Mouse (Mus musculus) hindbrain, embryonic 14.5 days (tissue): ENCODE data around the gene Rnf128. TPM values are rescaled to one million over a fixed set of nuclear protein-coding genes. Genes with fewer than 3 reads are reported as not detected.

Experiments used
- ATAC-seq: fragments of 200-750 bp; cut with Nextera tagmentation; 2 replicates; pipeline ENCODE4 v1.8.0; 2017; ENCODE audit warnings: moderate number of reproducible peaks, mild to moderate bottlenecking, moderate TSS enrichment, moderate library complexity; ENCODE audit not compliant: low FRiP score
- DNase-seq: peaks from one replicate; pipeline ENCODE4 v3.0.0-alpha.2; 2015; ENCODE audit warnings: low spot score
- H3K27ac ChIP-seq: fragments of 300-500 bp; sonication (generic); 2 replicates; pipeline ENCODE4 v1.5.1; 2014; ENCODE audit warnings: mild to moderate bottlenecking, moderate library complexity
- H3K27me3 ChIP-seq: fragments of 300-500 bp; sonication (generic); 2 replicates; pipeline ENCODE4 v1.6.1; 2014; ENCODE audit warnings: mild to moderate bottlenecking, low read length, mixed read lengths; ENCODE audit not compliant: control insufficient read depth, insufficient read depth
- H3K36me3 ChIP-seq: fragments of 300-500 bp; sonication (generic); replicated peaks from 2 replicates; pipeline ENCODE4 v1.6.1; 2014; ENCODE audit not compliant: control insufficient read depth, insufficient read depth
- H3K4me1 ChIP-seq: fragments of 300-500 bp; sonication (generic); replicated peaks from 2 replicates; pipeline ENCODE4 v1.6.1; 2014; ENCODE audit warnings: antibody characterized with exemption, low read length, mixed read lengths; ENCODE audit not compliant: control insufficient read depth, insufficient read depth
- H3K4me2 ChIP-seq: fragments of 300-500 bp; sonication (generic); replicated peaks from 2 replicates; pipeline ENCODE4 v1.6.1; 2014; ENCODE audit warnings: mild to moderate bottlenecking, moderate library complexity
- H3K4me3 ChIP-seq: fragments of 300-500 bp; sonication (generic); replicated peaks from 2 replicates; pipeline ENCODE4 v1.5.1; 2014; ENCODE audit warnings: mild to moderate bottlenecking, low read length
- H3K9ac ChIP-seq: fragments of 300-500 bp; sonication (generic); 2 replicates; pipeline ENCODE4 v1.6.1; 2014
- H3K9me3 ChIP-seq: fragments of 300-500 bp; sonication (generic); 2 replicates; pipeline ENCODE4 v1.6.1; 2016; ENCODE audit warnings: low read length; ENCODE audit not compliant: control insufficient read depth
- WGBS: fragments of 180-500 bp; shearing (Covaris S2); extraction: QIAGEN DNeasy Blood & Tissue Kit; methylation state at CpG from one replicate; pipeline ENCODE4 v1.1.7; 2014; 5-methylcytosine and 5-hydroxymethylcytosine counted together
- polyA plus RNA-seq: library from polyadenylated mRNA; unstranded; fragments of >200 nt; fragmentation: Nextera tagmentation; extraction: Ambion mirVana; gene quantifications from 2 replicates; pipeline ENCODE4 v1.2.1, GENCODE M21; 2014

Gene Rnf128
- polyA plus RNA-seq, 1 experiment from 2014 or later: 5.3 TPM

DNA sequence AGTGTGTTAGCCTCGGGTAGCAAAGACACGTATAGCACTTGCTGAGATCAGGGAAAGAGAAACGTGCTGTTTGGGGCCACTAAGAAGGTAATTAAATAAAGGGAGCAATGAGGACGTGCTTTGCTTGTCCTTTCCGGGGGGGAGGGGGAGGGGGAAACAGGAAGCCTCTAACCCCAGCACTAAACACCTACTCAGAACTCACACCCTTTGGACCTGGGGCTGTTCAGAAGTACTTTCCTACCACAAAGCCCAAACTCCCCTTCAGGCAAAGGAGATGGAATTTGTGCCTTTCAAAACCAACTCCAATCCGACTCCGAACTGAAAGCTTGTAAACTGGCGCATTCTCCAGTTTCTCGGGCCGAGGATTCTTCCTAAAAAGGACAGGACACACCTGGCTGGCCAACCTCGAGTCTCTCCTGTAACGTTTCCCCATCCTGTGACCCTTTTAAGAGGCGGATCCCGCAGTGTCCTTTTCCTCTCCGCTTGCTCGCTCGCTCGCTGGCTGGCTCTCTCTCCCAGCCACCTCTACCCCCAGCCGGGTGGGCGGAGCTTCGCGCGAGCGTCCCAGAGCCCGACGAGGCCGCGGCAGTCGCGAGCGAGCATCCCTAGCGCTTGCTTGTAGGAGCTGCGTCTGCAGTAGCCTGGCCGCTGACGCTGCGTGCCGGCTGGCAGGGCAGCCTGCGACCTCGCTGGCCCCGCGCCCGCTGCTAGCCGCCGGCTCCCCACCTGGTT, 47.1 kb downstream of the Rnf128 start:
- H3K9me3 ChIP-seq: no peaks in the 10 kb centered on the region
- peak; percentile 66 for DNase-seq
- peak; percentile 98 for ATAC-seq
- H3K4me3 ChIP-seq: peak overlapping the region; percentile 62
- peak overlapping the region; percentile 60 for H3K4me2 ChIP-seq
- peaks cover 27% of the 10 kb centered on the region for H3K27me3 ChIP-seq
- H3K9ac ChIP-seq: peak overlapping the region; percentile 72
- H3K27ac ChIP-seq: no peak overlapping the region
- WGBS: 12% methylated on average over 34 of the region's 44 CpGs
- H3K4me1 ChIP-seq: no peaks in the 10 kb centered on the region
- H3K36me3 ChIP-seq: no peaks in the 10 kb centered on the region

DNA sequence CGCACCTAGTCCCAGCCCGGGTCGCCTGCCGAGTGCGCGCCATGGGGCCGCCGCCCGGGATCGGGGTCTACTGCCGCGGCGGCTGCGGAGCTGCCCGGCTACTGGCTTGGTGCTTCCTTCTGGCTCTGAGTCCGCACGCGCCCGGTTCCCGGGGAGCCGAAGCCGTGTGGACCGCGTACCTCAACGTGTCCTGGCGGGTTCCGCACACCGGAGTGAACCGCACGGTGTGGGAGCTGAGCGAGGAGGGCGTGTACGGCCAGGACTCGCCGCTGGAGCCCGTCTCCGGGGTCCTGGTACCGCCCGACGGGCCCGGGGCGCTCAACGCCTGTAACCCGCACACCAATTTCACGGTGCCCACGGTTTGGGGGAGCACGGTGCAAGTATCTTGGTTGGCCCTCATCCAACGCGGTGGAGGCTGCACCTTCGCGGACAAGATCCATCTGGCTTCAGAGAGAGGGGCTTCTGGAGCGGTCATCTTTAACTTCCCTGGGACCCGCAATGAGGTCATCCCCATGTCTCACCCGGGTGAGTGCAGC, 47.7 kb downstream of the Rnf128 start:
- WGBS: 14% methylated on average over 54 of the region's 54 CpGs
- peaks cover 27% of the 10 kb centered on the region for H3K27me3 ChIP-seq
- no peaks in the 10 kb centered on the region for H3K36me3 ChIP-seq
- H3K4me3 ChIP-seq: peak overlapping the region; percentile 62
- DNase-seq (no peak), ATAC-seq (peak; percentile 87)
- peak overlapping the region; percentile 60 for H3K4me2 ChIP-seq
- no peak overlapping the region for H3K27ac ChIP-seq
- H3K4me1 ChIP-seq: no peaks in the 10 kb centered on the region
- peak overlapping the region; percentile 72 for H3K9ac ChIP-seq
- no peaks in the 10 kb centered on the region for H3K9me3 ChIP-seq

DNA sequence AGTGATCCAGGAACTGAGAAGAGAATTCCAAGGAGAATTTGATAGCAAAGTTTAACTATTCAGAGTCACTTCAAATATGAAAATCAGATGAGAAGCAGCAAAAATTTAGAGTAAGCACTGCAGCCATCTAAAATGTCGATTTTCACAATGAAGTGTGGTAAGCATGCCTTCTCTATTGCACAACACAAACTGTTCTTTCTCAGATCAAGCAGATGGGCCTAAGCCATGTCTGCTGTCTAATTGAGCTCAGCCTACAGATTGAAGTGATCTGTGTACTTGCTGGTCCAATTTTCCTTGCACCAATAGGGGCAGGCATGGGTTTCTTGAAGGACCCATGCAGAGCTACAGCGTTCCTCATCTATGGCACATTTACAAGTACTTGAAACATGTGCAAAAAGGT, 51.6 kb downstream of the Rnf128 start:
- no peaks in the 10 kb centered on the region for H3K9me3 ChIP-seq
- ATAC-seq: no peak
- no peak overlapping the region for H3K4me2 ChIP-seq
- peaks cover 25% of the 10 kb centered on the region for H3K27me3 ChIP-seq
- H3K4me3 ChIP-seq: no peak overlapping the region
- H3K27ac ChIP-seq: no peak overlapping the region
- WGBS: 91% methylated on average over 2 of the region's 2 CpGs
- no peaks in the 10 kb centered on the region for H3K36me3 ChIP-seq
- no peak for DNase-seq
- H3K4me1 ChIP-seq: no peaks in the 10 kb centered on the region
- no peak overlapping the region for H3K9ac ChIP-seq

DNA sequence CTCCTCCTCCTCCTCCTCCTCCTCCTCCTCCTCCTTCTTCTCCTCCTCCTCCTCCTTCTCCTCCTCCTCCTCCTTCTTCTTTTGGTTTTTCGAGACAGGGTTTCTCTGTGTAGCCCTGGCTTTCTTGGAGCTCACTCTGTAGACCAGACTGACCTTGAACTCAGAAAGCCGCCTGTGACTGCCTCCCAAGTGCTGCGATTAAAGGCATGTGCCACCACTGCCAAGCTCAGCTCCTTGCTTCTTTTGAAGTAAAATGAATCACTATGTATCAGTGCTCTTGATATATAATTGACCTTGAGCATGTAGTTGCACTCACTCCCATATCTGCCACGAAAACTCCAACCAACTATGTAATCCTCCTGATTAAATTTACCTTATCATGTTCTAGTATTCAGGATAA, 59.0 kb downstream of the Rnf128 start:
- H3K9ac ChIP-seq: no peak overlapping the region
- H3K4me1 ChIP-seq: no peaks in the 10 kb centered on the region
- H3K4me3 ChIP-seq: no peak overlapping the region
- H3K4me2 ChIP-seq: no peak overlapping the region
- H3K27ac ChIP-seq: no peak overlapping the region
- H3K9me3 ChIP-seq: no peaks in the 10 kb centered on the region
- no peak for ATAC-seq
- no peaks in the 10 kb centered on the region; the same call in 1 of the 2 replicates for H3K27me3 ChIP-seq
- no peaks in the 10 kb centered on the region for H3K36me3 ChIP-seq
- 93% methylated on average over 3 of the region's 4 CpGs for WGBS
- DNase-seq: no peak

DNA sequence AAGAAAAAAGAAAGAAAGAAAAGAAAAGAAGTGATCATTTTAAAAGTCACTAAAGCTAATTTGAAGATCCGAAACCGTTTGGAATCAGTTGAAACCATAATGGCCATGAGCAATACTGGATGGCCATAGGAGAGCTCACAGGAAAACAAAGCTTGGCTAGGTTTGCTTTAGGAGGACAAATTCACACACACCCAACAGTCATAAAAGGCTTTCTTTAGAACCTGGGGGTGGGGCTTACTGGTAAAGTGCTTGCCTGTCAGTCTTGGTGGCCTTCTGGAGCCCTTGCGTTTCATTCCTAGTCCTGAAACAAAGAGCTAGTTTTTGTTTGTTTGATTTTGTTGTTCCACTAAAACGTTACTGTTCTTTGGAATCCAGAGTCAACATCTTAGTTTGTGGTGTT, 71.6 kb downstream of the Rnf128 start:
- DNase-seq (no peak), ATAC-seq (no peak)
- Histone ChIP-seq H3K4me3 (no peak overlapping the region), H3K4me2 (no peak overlapping the region), H3K9me3 (no peaks in the 10 kb centered on the region), H3K9ac (no peak overlapping the region), H3K27me3 (no peaks in the 10 kb centered on the region), H3K27ac (no peak overlapping the region), H3K4me1 (no peaks in the 10 kb centered on the region), H3K36me3 (no peaks in the 10 kb centered on the region)
- 65% methylated on average over 4 of the region's 4 CpGs for WGBS

DNA sequence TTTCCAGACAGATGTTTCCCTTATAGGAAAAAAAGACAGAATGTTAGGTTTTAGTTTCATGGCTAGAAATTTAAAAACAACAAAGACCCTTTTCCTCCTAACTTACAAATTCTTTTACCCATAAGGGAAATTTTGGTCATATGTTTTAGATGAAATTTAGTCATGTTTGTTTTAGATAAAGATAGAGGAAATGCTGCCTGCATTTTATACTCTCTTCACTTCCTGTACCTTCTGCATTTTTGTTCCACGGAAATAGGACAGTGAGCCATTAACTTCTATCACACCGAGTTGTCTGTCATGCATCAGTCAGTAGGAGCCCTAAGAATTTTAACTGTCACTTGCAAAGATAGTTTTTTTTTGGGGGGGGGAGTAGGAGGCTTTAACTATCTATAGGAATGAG, 76.6 kb downstream of the Rnf128 start:
- Histone ChIP-seq H3K4me1 (no peaks in the 10 kb centered on the region), H3K27ac (no peak overlapping the region), H3K4me3 (no peak overlapping the region), H3K9me3 (no peaks in the 10 kb centered on the region), H3K9ac (no peak overlapping the region), H3K27me3 (no peaks in the 10 kb centered on the region), H3K4me2 (no peak overlapping the region), H3K36me3 (no peaks in the 10 kb centered on the region)
- WGBS: 81% methylated on average over 2 of the region's 2 CpGs
- ATAC-seq: no peak
- DNase-seq: no peak

DNA sequence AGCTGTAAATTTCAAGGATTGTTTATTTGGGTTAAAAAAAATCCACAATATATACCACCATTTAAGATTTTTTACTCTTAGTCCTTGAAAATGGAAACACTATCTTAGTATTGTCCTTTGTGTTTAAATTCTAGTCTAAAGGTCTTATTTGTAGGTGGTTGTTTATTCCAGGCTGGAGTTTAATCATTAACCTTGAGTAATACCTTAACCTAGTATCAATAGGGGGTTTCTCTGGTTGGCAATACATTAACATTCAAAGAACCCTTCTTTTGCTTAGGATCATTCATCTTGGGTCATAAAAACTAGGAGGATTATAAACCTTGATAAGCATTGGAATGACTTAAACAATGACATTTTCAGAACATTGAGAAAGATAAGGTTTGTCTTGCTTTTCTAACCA, 77.3 kb downstream of the Rnf128 start:
- no peak overlapping the region for H3K4me3 ChIP-seq
- no peak overlapping the region for H3K4me2 ChIP-seq
- H3K9me3 ChIP-seq: no peaks in the 10 kb centered on the region
- DNase-seq (no peak), ATAC-seq (no peak)
- H3K27ac ChIP-seq: no peak overlapping the region
- no peaks in the 10 kb centered on the region for H3K36me3 ChIP-seq
- no peak overlapping the region for H3K9ac ChIP-seq
- no peaks in the 10 kb centered on the region for H3K4me1 ChIP-seq
- no peaks in the 10 kb centered on the region for H3K27me3 ChIP-seq

DNA sequence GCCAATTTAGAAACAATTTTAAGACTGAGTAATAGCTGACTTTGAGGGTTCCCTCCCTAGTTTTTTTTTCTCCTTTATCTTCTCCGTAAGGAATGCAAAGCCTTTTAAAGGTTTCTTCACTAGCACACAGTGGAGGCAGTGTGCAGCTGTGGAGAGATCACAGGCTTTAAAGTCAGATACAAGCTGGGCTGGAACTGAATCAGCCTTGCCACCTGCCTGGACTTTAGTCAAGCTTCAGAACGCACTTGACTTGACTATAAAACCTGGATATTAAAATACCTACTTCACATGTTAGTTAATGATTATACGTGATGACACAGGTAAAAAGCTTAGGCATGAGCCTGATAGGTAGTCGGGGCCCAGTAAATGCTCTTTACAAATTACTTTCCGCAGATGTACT, 89.1 kb downstream of the Rnf128 start:
- Histone ChIP-seq H3K9ac (no peak overlapping the region), H3K4me1 (no peaks in the 10 kb centered on the region), H3K27ac (no peak overlapping the region), H3K9me3 (no peaks in the 10 kb centered on the region), H3K4me3 (no peak overlapping the region), H3K36me3 (no peaks in the 10 kb centered on the region), H3K27me3 (no peaks in the 10 kb centered on the region; the same call in 1 of the 2 replicates), H3K4me2 (no peak overlapping the region)
- WGBS: 88% methylated on average over 5 of the region's 5 CpGs
- no peak for ATAC-seq
- no peak for DNase-seq

DNA sequence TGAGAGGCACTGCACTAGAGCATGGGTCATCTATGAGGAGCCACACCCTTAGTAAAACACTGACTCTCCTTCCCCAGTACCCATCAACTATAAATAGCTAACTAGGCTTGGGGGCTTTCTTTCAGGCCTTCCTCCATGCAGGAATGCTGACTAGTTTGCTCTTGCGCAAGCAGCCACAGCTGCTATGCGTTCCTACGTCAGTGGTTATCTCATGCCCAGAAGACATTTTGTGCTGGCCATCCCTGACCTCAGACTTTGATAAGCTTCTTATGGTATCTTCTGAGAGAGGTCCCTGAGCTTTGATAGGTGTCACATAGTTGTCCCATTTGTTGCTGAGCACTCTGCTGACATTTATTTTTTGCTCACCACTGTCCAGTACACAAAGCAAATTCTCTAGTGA, 90.2 kb downstream of the Rnf128 start:
- Histone ChIP-seq H3K4me2 (no peak overlapping the region), H3K27ac (no peak overlapping the region), H3K27me3 (no peaks in the 10 kb centered on the region; the same call in 1 of the 2 replicates), H3K36me3 (no peaks in the 10 kb centered on the region), H3K9me3 (no peaks in the 10 kb centered on the region), H3K4me3 (no peak overlapping the region), H3K4me1 (no peaks in the 10 kb centered on the region), H3K9ac (no peak overlapping the region)
- ATAC-seq (no peak), DNase-seq (no peak)
- 93% methylated on average over 3 of the region's 3 CpGs for WGBS
